Mouse (Mus musculus) frontal cortex, adult (tissue): ENCODE results near the gene Tmem139.

Experiments
- ATAC-seq: cut with Nextera tagmentation; 2 replicates; pipeline ENCODE4 v1.9.2; 2017; ENCODE audit warnings: mild to moderate bottlenecking, moderate library complexity, mixed read lengths; ENCODE audit not compliant: low TSS enrichment

Tmem139 gene

DNA sequence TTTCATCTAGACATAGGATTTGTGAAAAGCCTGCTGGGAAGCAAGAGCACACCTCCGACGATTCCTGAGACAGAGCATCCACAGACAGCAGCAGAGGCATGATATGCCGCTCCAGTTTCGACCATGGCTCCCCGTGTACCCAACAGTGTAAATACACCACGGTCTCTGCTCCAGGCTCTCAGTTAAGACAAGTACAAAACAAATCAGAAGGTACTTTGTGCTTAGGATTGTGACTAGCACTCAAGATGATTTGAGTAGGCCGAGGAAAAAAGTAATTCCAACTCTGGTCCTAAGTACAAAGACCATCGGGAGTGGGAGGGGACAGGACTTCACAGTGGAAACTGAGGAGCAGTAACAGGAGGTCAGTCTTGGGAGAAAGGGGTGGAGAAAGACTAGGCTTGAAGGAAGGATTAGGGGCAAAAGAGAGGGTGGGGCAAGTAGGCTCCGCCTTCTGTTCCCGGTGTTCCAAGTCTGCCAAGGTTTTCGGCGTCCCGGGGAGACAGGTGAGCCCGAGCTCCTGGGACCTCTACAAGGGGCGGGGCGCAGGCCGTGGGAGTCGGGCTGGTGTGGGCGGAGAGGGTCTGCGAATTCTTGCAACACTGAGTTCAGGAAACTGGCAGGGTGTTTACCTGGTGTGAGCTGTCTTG is at the start of gene Tmem139:
Tmem139 (plus strand) TSS at position 447 of the 647 bp plus-strand sequence.
- ATAC-seq: no peak

DNA sequence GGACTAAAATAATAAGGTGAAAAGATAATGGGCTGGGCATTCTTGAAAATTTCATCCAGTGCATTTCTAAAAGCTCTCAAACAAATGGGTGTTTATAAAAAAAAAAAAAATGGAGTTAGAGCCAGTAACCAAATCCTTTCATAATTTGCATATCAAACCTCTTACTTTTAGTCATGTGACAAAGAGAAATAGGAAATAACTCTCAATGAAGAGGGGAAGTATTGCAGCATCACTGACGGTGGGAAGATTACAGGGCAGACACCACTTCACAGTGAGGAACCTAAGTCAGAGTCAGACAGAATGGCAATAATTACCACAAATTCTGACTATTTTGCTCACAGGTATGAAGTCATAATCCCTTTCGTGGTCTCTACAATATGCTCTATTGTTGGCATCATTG is 46.7 kb upstream of the Tmem139 start, which contains the start of gene Tas2r144:
Tas2r144 (plus strand) TSS at position 301 of the 400 bp plus-strand sequence.
- no peak for ATAC-seq

DNA sequence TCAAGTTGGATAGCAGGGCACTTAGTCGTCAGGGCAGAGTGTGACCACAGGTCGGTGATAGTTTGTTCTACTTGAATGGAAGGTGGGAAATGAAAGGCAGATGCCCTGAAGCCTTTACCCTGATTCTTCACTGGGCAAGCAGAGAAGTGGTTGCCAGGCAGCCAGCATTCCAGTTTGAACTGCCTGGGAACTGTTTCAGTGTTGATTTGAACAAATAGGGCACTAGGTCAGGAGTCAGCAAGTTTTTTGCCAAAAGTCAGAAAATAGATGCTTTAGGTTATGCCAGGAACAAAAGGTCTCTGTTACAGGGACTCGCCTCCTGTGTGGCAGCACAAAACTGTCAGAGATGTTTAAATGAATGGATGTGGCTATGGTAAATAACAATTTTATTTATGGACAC is 39.5 kb upstream of the Tmem139 start:
- ATAC-seq: no peak

DNA sequence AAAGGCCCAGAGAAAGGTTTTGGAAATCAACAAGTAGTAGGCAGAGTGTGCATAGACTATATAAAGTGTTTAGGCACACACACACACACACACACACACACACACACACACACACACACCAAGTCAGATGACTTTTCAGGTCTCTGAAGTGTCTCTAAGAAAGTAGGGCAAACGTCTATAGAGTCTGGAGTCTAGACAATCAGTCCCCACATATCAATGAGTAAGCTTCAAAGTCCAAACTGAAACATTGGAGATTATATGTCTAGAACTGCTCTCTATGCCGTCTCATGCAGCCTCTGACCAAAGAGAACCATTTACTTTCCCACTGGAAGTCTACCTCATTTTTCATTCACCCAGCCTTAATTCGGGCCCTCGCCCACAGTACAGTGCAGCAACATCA is 36.7 kb upstream of the Tmem139 start:
- no peak for ATAC-seq

DNA sequence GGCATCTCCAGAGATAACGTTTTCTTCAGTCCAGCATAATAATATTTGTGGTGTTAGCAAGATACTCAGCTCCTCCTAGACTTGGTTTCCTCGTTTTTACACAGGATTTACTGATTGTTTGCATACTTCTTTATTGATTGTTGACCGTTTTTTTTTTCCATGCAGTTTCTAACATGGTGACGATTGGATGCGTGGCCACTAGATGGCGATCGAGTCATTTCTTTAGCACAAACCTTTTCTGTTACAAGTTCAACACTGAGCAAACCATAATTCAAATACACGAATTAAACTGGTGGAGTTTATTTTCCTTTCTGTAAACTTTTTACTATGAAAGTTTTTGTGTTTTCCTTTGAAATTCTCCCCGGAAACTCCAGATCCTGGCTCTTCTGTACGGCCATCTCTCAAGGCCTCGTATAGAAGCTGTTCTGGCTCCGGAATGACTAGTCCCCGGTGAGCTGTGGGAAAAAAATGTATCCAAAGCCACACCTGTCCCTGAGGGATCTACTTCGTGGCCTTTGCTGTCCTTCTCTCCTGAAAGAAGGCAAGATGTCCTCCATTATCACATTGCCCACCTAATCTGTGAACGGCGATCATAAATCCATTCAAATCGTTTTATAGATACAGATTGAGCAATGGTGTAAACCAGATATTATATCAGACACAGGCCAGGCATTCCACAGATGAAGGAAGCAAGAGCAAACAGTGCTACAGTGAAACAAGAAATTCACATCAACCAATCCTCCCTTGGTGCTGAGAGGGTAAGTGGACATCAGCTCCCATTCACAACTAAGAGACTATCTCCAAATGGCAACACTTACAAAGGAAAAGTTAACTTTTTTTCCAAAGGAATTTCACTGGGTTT is 34.3 kb upstream of the Tmem139 start:
- peak; percentile 70; the same call in 1 of the 2 replicates for ATAC-seq

DNA sequence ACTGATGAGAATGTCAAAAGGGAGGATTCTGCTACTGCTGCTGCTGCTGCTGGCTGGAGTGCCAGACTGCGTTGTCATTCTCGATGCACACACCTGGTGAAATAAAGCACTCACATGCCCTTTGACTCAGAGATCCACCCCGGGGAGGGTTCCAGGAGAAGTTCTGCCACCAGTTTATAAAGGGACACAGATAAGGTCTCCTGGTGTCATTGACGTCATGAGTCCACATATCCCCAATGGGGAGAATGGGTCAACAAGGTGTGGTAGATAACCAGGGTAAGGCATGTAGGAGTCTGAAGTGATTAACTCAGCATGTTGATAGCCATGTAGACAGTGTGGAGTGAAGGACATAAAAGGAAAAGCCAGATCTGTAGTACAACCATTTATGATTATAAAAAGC is 32.2 kb upstream of the Tmem139 start:
- ATAC-seq: no peak

DNA sequence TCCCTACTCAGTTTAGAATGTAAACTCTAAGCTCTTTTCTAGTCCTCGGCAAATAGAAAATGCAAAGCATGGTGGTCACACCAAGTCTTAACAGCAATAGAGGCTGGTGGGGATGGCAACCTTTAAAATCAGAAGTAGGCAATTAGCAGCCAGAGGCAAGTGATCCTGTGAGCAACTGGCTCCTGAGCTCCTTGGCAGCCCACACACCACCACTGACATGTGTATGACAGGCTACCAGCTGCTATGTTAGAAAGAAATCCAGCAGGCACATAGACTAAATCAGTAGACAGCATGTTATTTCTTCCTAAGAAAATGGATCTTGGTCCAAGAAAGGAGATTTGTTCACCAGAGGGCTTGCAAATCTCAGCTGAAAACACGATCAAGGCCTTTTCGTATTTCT is 30.6 kb upstream of the Tmem139 start:
- ATAC-seq: peak; percentile 97

DNA sequence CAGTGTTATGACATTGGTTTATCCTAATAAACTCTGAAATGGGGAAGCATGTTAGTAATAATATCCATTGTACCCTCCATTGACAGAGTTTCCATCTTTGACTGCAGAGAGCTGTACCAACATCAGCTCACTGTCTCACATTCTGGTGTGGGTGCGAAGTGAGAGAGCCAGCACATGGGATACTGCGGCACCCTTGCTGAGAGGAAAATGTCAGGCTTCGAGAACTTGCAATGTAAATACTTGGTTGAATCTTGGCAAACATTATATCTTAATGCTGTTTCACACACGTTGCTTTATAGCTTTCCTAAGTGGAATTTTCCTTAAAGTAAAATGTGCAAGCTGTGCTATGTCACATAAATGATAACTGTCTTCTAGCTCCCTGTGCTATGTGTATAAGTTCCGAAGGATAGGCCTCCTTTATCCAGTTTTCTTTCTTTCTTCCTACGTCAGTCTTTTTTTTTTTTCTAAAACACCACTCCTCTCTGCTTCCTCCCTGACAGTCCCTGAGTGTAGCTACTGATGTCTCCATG is 24.4 kb upstream of the Tmem139 start:
- peak; percentile 94 for ATAC-seq

DNA sequence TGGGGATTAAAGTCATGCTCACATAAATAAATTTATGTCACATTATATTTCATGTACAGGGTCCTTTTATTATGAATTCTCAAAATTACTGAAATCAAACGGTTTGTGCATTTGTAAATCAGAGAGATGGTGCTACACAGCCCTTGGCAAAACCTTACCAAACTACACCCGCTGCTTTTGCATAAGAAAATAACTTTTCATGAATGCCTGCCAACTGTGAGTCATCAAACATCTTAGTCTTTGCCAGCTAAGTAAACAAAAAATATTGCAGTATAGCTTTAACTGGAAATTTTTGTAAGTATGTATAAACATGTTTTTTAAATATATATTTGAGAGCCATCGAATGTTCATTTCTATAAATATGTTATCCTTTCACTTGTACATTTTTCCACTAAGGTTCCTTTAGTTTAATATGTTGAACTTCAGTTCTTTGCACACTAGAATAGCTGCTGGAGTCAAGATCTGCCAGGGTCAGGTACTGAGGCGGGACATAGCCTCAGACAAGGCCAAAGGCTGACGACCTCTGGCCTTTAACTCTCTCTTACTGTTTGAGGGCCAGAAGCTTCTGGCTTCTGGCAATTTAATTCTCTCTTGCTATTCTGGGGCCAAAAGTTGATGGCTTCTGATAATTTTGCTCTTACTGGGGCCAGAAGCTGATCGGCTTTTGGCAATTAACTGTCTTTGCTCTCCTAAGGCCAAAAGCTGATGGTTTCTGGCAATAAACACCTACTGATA is 20.3 kb upstream of the Tmem139 start:
- ATAC-seq: no peak

DNA sequence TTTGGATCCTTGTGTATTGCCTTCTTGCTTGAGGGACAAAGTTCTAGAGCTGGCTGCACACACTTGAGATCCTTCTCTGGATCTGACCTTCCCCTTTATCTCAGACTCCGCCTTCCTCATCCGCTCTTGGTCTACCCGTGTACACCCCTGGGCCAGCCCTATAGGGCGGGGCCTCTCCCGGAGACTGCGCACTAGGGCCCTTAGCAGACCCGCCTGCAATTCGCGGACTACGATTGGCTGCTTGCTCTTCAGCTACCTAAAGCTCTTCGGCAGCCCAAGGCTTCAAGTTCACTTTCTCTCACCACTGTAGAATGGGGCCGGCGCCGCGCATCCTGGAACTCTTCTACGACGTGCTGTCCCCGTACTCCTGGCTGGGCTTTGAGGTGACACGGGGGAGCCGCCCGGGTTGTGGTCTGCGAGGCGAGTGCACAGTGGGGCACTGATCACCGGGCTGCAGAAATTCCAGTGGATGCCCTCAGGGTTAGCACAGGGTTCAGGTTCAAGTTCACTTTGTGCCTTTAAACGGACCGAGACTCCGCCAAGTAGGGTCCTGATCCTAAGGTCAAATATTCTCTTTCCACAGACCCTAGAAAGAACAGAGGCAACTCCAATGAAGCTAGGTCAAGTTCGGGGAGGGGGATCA is 15.9 kb upstream of the Tmem139 start, which contains the start of gene Gstk1:
Gstk1 (plus strand) TSS at position 225 of the 643 bp plus-strand sequence.
- peak; percentile 99 for ATAC-seq

DNA sequence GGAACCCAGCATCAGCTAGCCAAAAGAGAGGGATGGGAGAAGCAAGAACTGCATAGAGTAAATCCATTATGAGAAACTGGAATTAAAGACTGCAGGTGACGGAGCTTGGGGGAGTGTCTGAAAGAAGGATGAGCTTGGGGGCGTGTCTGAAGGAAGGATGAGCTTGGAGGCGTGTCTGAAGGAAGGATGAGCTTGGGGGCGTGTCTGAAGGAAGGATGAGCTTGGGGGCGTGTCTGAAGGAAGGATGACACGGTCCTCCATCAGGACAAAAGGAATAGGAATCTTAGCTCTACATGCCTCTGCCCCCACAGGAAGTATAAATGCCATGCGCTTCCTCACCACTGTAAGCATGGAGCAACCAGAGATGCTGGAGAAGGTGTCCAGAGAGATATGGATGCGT is 14.6 kb upstream of the Tmem139 start:
- no peak for ATAC-seq

DNA sequence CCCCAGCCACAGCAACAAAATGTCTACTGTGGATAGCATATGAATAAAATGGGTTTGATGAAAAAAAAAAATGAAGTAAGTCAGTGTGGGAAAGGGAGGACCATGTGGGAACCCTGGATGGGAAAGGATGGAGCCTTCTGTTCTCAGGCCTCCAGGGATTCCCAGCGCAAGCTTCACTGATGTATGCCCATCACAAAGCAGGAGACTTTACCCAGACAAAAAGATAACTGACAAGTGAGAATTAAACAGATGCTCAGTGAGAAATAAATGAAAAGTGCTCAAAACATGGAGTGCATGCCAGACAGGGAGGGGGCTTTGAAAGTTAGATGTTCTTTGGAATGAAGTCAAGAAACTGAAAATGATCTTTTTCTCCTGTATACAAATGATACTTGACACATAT is 13.8 kb upstream of the Tmem139 start:
- no peak for ATAC-seq

DNA sequence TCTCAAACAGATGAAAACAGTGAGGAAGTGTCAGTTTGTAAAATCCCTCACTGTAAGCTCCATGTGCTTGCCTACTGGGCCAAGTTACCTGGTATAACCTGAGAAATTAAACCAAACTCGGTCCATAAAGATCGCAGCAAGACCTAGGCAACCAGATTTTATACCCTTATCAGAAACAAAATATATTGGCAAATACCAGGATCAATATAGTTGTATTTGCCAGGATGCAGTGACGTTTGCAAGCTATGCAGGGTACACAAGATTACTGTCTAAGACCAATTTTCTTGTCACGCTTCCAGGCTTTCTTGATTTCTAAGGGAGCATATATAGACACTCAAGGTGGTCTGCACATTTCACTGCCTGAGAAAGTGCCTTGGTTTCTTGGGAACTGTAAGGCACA is 10.0 kb upstream of the Tmem139 start:
- ATAC-seq: no peak

DNA sequence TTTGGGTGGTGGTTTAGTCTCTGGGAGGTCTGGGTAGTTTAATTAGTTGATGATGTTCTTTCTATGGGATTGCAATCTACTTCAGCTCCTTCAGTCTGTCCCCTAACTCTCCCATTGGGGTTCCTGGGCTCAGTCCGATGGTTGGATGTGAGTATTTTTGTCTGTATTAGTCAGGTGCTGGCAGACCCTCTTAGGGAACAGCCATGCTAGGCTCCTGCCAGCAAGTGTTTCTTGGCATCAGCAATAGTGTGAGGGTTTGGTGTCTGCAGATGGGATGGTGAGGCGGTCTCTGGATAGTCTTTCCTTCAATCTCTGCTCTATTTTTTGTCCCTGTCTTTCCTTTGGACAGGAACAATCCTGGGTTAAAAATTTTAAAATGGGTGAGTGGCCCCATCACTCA is 8.7 kb upstream of the Tmem139 start:
- ATAC-seq: peak; percentile 59

DNA sequence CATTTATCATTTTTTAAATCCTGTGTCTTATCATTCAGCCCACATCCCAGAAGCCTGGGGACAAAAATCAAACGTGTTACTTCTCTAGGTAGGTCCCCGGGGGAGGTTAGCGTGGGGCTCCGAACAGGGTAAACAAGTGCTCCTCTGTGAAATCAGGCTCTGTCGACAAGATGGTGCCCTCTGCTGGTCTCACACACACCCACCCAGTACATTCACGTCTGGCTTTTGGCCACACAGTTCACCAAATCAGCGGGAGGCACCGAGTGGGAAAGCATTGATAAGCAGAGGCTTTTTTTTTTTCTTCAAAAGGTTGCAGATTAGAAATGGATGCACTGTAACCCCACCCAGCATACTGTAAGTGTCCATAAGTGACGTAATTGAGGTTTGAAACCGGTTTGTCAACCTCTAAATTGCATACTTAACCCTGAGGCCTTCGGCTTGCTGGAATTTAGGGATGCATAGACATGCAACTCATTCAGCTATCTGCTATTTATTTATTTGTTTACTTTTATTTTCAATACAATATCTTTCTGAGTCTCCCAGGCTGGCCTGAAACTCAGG is 4.4 kb upstream of the Tmem139 start:
- peak; percentile 91 for ATAC-seq

DNA sequence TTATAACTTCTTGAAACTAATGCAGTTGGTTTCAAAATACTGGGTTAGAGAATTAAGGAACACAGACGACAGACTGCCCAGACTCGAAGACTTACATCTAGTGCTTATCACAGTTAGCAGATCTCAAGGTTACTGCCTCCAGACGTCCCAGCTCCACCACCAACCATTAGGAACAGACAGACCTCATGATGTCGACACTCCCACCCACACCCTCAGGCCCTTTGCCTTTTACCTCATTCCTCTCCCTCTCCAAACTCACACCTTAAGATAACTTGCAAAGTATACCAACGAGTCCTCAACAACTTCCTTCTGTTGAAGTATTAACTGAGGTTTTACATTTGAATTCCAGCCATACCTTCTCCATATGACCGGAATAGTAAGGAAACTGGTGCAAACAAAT is 1.3 kb upstream of the Tmem139 start:
- ATAC-seq: no peak

DNA sequence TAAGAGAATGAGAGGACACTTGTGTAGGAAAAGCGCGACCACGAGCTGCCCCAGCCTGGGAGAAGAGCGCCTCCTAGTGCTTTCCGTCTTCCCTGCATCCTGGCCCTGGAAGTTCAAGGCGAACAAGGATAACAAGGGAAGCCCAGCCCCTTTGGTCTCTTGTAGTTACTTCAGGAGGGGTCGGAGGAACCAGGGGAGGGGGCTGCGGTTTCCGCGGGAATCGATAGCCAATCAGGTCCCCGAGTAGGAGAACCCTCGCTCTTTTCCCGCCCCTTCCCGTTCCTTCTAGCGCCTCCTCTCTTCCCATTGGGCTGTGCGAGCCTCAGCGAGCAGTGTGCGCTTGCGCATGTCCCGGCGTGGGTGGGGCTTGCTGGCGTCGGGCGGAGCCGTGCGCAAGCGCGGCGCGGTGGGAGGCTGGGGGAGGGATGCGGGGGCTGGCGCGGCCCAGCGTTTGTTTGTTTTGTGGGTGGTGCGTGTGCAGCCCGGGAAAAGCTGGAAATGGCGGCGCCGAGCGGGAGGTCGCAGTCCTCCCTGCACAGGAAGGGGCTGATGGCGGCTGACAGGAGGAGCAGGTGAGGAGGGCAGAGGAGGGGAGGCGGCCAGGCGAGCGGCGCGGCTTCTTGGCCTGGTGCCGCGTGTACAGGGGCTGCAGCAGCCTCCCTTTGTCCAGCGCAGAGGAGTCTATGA is 3.0 kb downstream of the Tmem139 start, which contains the start of gene Casp2:
Casp2 (plus strand) TSS at position 360 of the 687 bp plus-strand sequence.
- peak; percentile 98 for ATAC-seq

DNA sequence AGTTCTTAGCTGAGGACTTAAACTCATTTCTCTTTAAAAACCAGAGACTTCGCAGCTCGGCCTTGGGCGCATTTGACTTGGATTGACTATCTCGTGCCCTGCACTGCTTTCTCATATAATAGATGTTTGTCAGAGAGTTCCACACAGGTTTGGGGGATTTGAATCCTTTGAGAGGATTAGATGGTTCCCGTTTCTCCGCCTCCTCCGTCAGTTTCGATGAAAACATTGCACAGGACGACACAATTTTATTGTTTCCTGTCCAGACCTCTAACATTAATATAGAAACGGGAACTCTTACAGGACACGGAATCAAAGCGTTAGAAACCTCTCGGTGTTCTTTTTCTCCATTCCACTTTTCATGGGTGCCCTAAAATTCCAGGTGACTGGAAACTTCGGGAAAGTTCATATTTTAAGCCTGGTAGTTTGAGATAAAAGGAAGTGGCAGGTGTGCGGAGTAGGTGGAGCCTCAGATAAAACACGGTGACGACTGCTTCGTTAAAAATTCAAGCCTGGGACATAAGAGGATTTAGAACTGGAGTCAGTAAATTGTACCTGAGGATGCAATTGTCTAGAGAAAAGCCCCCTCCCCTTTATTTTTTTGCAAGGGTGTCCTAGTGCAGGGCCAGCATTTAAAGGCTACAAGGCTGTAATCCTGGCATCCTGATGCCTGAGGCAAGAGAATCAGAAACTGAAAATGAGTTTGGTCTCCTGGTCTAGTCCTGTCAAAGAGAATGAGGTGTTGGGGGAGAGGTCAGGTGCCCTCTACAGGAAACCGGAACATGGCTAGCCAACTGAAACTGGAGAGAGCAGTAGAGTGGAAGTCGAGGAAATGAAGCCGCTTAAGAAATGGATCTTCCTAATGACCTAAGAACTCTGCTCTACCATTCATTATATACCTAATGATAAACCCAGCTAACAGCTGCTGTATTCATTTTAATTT is 3.9 kb downstream of the Tmem139 start:
- peak; percentile 11; the same call in 1 of the 2 replicates for ATAC-seq

DNA sequence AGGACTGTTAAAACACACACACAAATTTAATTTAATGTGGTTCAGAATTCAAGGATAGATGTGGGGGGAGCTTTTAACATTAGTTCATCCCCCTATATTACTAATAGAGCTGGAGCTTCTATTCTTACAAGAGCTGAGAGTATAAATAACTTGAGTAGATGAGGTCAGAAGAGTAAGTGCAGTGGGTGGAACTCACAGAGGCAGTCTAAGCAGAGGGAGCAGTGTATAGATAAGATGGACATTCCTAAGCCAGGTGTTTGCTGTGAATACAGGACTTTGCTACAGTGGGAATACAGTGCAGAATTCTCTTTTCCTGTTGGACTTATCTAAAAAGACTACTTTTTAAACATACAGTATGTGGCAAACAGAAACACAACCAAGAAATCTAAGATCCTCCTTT is 9.0 kb downstream of the Tmem139 start:
- ATAC-seq: no peak
